Mouse (Mus musculus) hindbrain, embryonic 10.5 days (tissue): ENCODE data around the gene Ppp5c. TPM values are rescaled to one million over a fixed set of nuclear protein-coding genes. Genes with fewer than 3 reads are reported as not detected.

ENCODE experiments used
- DNase-seq: peaks from one replicate; pipeline ENCODE4 v3.0.0-alpha.2; 2017; ENCODE audit warnings: low spot score
- H3K27ac ChIP-seq: fragments of 300-500 bp; sonication (generic); 2 replicates; pipeline ENCODE4 v1.5.1; 2016; ENCODE audit warnings: mild to moderate bottlenecking, moderate library complexity
- H3K27me3 ChIP-seq: fragments of 300-500 bp; sonication (generic); 2 replicates; pipeline ENCODE4 v1.6.1; 2016; ENCODE audit warnings: mild to moderate bottlenecking; ENCODE audit not compliant: poor library complexity, insufficient read depth, severe bottlenecking
- H3K36me3 ChIP-seq: fragments of 300-500 bp; sonication (generic); 2 replicates; pipeline ENCODE4 v1.6.1; 2016; ENCODE audit warnings: mild to moderate bottlenecking, moderate library complexity
- H3K4me1 ChIP-seq: fragments of 300-500 bp; sonication (generic); replicated peaks from 2 replicates; pipeline ENCODE4 v1.6.1; 2016; ENCODE audit warnings: mild to moderate bottlenecking
- H3K4me3 ChIP-seq: fragments of 300-500 bp; sonication (generic); 2 replicates; pipeline ENCODE4 v1.5.1; 2016; ENCODE audit warnings: mild to moderate bottlenecking, moderate library complexity
- H3K9me3 ChIP-seq: fragments of 300-500 bp; sonication (generic); 2 replicates; pipeline ENCODE4 v1.6.1; 2016; ENCODE audit warnings: mild to moderate bottlenecking, moderate library complexity
- WGBS: fragments of 180-500 bp; shearing (Covaris S2); methylation state at CpG from one replicate; pipeline ENCODE4 v1.1.7; 2016; 5-methylcytosine and 5-hydroxymethylcytosine counted together
- polyA plus RNA-seq: library from polyadenylated mRNA; unstranded; fragments of >200 nt; fragmentation: Nextera tagmentation; extraction: Ambion mirVana; gene quantifications from 2 replicates; pipeline ENCODE4 v1.2.1, GENCODE M21; 2016

Gene Ppp5c
- polyA plus RNA-seq, 1 experiment from 2014 or later, result 126 TPM

GRCm38 (mm10) chr7:17002375-17003195 lies 25.1 kb downstream of the Ppp5c start:
- Histone ChIP-seq H3K27me3 (no peaks in the 10 kb centered on the region), H3K9me3 (0 out of 2 replicates have a peak, but pooled peaks cover 4% of the 10 kb centered on the region), H3K27ac (no peak overlapping the region), H3K4me1 (no peaks in the 10 kb centered on the region), H3K4me3 (no peak overlapping the region), H3K36me3 (peaks cover 76% of the 10 kb centered on the region)
- peak; percentile 85 for DNase-seq
- 13% methylated on average over 7 of the region's 7 CpGs for WGBS

GRCm38 (mm10) chr7:16999650-17000049 lies 28.1 kb downstream of the Ppp5c start:
- Histone ChIP-seq H3K4me3 (no peak overlapping the region), H3K27me3 (peaks cover 5% of the 10 kb centered on the region; the same call in 1 of the 2 replicates), H3K4me1 (peaks cover 22% of the 10 kb centered on the region), H3K27ac (no peak overlapping the region), H3K36me3 (peaks cover 72% of the 10 kb centered on the region), H3K9me3 (0 out of 2 replicates have a peak, but pooled peaks cover under 1% of the 10 kb centered on the region)
- WGBS, result 22% methylated on average over 4 of the region's 4 CpGs
- peak; percentile 87 for DNase-seq

DNA sequence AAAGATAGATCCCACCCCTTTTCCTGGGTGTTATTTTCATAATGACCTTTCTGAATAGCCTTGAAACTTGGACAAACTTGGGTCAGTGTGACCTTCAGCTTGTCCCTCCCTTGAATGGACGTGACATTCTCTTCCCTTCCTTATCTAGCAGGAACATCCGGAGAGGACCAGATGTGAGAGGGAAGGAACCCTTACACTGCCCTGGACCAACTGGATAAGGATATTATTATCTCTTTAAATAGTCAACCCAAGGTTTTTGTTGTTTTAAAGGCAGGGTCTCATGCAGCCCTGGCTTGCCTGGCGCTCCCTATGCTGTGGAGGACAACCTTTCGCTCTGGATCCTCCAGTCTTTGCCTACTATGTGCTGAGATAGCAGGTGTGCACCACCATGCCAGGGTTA lies 28.5 kb downstream of the Ppp5c start:
- H3K4me1 ChIP-seq, result peaks cover 26% of the 10 kb centered on the region
- peaks cover 68% of the 10 kb centered on the region for H3K36me3 ChIP-seq
- H3K4me3 ChIP-seq, result no peak overlapping the region
- no peaks in the 10 kb centered on the region for H3K9me3 ChIP-seq
- no peak for DNase-seq
- 74% methylated on average over 4 of the region's 4 CpGs for WGBS
- H3K27ac ChIP-seq, result no peak overlapping the region
- peaks cover 5% of the 10 kb centered on the region; the same call in 1 of the 2 replicates for H3K27me3 ChIP-seq

- Histone ChIP-seq H3K27ac (peak overlapping the region; percentile 92), H3K4me3 (peak overlapping the region; percentile 66), H3K27me3 (peaks cover 5% of the 10 kb centered on the region; the same call in 1 of the 2 replicates), H3K9me3 (peaks cover 4% of the 10 kb centered on the region; the same call in 1 of the 2 replicates), H3K4me1 (peaks cover 58% of the 10 kb centered on the region), H3K36me3 (peaks cover 47% of the 10 kb centered on the region)
- WGBS, result 96% methylated on average over 4 of the region's 4 CpGs
- DNase-seq, result no peak
Measured at GRCm38 (mm10) chr7:16995345-16995744, 32.4 kb downstream of the Ppp5c start.

GRCm38 (mm10) chr7:16994400-16994799 lies 33.3 kb downstream of the Ppp5c start:
- H3K36me3 ChIP-seq, result peaks cover 42% of the 10 kb centered on the region
- H3K4me3 ChIP-seq, result peak overlapping the region; percentile 66
- H3K4me1 ChIP-seq, result peaks cover 63% of the 10 kb centered on the region
- H3K9me3 ChIP-seq, result peaks cover 7% of the 10 kb centered on the region
- H3K27ac ChIP-seq, result peak overlapping the region; percentile 92
- WGBS, result 13% methylated on average over 20 of the region's 20 CpGs
- peaks cover 5% of the 10 kb centered on the region; the same call in 1 of the 2 replicates for H3K27me3 ChIP-seq
- DNase-seq, result no peak

- Histone ChIP-seq H3K27me3 (peaks cover 5% of the 10 kb centered on the region; the same call in 1 of the 2 replicates), H3K36me3 (peaks cover 38% of the 10 kb centered on the region), H3K27ac (peak overlapping the region; percentile 92), H3K4me3 (peak overlapping the region; percentile 66), H3K4me1 (peaks cover 63% of the 10 kb centered on the region), H3K9me3 (peaks cover 8% of the 10 kb centered on the region)
- peak; percentile 85 for DNase-seq
- 2% methylated on average over 27 of the region's 27 CpGs for WGBS
Measured at GRCm38 (mm10) chr7:16993651-16994399, 33.9 kb downstream of the Ppp5c start.

DNA sequence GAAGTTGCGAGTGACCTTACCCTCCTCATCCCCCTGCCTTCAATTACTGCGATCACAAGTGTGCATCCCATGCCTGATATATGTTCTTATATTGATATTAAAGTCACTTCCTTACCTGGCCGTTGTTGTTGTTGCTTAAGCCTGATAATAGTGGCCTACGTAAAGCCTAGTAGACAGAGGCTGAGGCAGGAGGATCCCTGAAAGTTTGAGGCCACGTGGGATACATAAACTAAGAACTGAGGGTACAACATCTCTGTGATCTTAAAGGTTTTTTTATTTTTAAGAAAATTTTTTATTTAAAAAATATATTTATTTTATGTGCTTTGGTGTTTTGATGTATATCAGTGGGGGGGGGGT lies 35.3 kb downstream of the Ppp5c start, which contains the start of gene Ccdc8:
Gene Ccdc8 (plus strand): TSS at position 258 of the 357 bp plus-strand sequence.
- H3K4me3 ChIP-seq, result peak within 1 kb of the TSS; percentile 66
- H3K27me3 ChIP-seq, result peaks cover 5% of the 10 kb centered on the region; the same call in 1 of the 2 replicates
- H3K4me1 ChIP-seq, result peaks cover 72% of the 10 kb centered on the region
- 95% methylated on average over 5 of the region's 5 CpGs for WGBS
- peaks cover 24% of the 10 kb centered on the region for H3K36me3 ChIP-seq
- peaks cover 8% of the 10 kb centered on the region for H3K9me3 ChIP-seq
- no peak for DNase-seq
- H3K27ac ChIP-seq, result peak within 1 kb of the TSS; percentile 92

- WGBS, result 63% methylated on average over 18 of the region's 18 CpGs
- Histone ChIP-seq H3K4me3 (peak overlapping the region; percentile 27; the same call in 1 of the 2 replicates), H3K9me3 (peaks cover 8% of the 10 kb centered on the region), H3K27me3 (peaks cover 5% of the 10 kb centered on the region; the same call in 1 of the 2 replicates), H3K4me1 (peaks cover 73% of the 10 kb centered on the region), H3K27ac (peak overlapping the region; percentile 88), H3K36me3 (peaks cover 20% of the 10 kb centered on the region)
- DNase-seq, result peak; percentile 84
Measured at GRCm38 (mm10) chr7:16991681-16992450, 35.9 kb downstream of the Ppp5c start.

GRCm38 (mm10) chr7:16990006-16990744 lies 37.5 kb downstream of the Ppp5c start:
- no peak overlapping the region for H3K4me3 ChIP-seq
- peaks cover 57% of the 10 kb centered on the region for H3K4me1 ChIP-seq
- peak overlapping the region; percentile 87 for H3K27ac ChIP-seq
- no peak for DNase-seq
- H3K9me3 ChIP-seq, result peaks cover 8% of the 10 kb centered on the region
- peaks cover 3% of the 10 kb centered on the region; the same call in 1 of the 2 replicates for H3K27me3 ChIP-seq
- WGBS, result 34% methylated on average over 15 of the region's 15 CpGs
- peaks cover 8% of the 10 kb centered on the region; the same call in 1 of the 2 replicates for H3K36me3 ChIP-seq

DNA sequence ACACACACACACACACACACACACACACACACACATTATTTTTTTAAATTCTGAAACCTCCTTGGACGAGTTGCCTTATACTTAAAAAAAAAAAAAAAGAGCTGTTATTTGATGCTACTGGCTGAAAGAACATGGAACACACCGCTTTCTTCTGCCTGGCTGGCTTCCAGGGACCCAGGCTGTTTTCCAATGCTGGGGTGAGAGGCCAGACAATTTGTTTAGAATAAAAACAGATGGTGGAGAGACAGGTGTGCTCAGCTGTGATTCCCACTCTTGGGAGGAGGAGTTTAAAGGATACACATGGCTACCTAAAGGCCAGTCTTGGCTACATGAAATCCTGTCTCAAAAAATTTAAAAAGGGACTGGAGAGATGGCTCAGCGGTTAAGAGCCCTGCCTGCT lies 39.3 kb downstream of the Ppp5c start:
- no peak for DNase-seq
- H3K4me3 ChIP-seq, result no peak overlapping the region
- H3K27ac ChIP-seq, result peak overlapping the region; percentile 18; the same call in 1 of the 2 replicates
- WGBS, result 71% methylated on average over 3 of the region's 3 CpGs
- H3K4me1 ChIP-seq, result peaks cover 49% of the 10 kb centered on the region
- peaks cover 6% of the 10 kb centered on the region; the same call in 1 of the 2 replicates for H3K36me3 ChIP-seq
- H3K27me3 ChIP-seq, result no peaks in the 10 kb centered on the region
- H3K9me3 ChIP-seq, result peaks cover 4% of the 10 kb centered on the region; the same call in 1 of the 2 replicates

DNA sequence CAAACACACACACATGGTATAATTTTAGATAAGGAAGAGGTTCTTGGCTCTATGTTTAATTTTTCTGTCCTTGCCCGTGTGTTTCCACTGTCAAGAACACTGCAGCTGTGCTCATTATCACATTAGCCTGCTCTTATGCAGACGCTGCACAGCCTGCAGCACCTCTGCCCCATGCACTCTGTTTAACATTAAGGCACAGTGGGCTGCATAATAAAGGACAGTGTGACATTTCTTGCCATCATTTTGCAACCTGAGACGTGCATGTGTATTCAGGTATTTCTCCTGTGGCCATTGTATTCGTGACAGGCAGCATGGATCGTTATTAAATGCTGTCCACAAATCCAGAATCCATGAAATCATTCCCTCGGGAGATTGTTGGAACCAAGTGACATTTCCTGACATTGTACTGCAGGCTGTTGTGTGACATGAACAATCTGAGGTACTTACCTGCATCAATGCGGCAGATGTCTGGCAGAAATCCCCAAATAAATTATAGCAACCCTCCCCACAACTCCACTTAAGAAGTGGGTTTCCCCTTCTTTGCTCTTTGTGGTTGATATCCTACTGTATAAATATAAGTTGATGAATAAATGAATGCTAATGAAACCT lies 40.1 kb downstream of the Ppp5c start:
- H3K4me1 ChIP-seq, result peaks cover 53% of the 10 kb centered on the region
- H3K27me3 ChIP-seq, result no peaks in the 10 kb centered on the region
- H3K27ac ChIP-seq, result 0 out of 2 replicates have a peak overlapping the region, but pooled peaks have one; percentile 18
- peaks cover 6% of the 10 kb centered on the region; the same call in 1 of the 2 replicates for H3K36me3 ChIP-seq
- peaks cover 4% of the 10 kb centered on the region; the same call in 1 of the 2 replicates for H3K9me3 ChIP-seq
- no peak for DNase-seq
- H3K4me3 ChIP-seq, result no peak overlapping the region
- 72% methylated on average over 7 of the region's 7 CpGs for WGBS
